Comparison of ENCODE assay signal across 27 mouse cellular contexts in genomic region chr8:45709098-45709497, GRCm38 (mm10).
"Had no signal": no experiment of that assay in that cellular context is flagged by ENCODE, and none has a peak within 500 bp of the region (broad histone marks: within the 10 kb centered on the region; RNA-seq: fewer than 3 reads in every experiment).

No protein-coding gene starts in this region.

- H3K9ac ChIP-seq: heart, embryonic 12.5 days; heart, embryonic 13.5 days; heart, embryonic 15.5 days; hindbrain, embryonic 12.5 days; hindbrain, embryonic 13.5 days; hindbrain, embryonic 14.5 days; hindbrain, embryonic 15.5 days; intestine, embryonic 15.5 days; kidney, embryonic 15.5 days had no signal

- ATAC-seq: hindbrain, embryonic 16.5 days; hindbrain, postnatal 0 days; inflammation-experienced regulatory T-cells, adult 6 months; intestine, embryonic 15.5 days; intestine, embryonic 16.5 days; intestine, postnatal 0 days had no signal

- H3K9me3 ChIP-seq: heart, embryonic 12.5 days; heart, embryonic 13.5 days; heart, embryonic 15.5 days; hindbrain, embryonic 10.5 days; hindbrain, embryonic 12.5 days; hindbrain, embryonic 13.5 days; hindbrain, embryonic 15.5 days; intestine, embryonic 15.5 days; kidney, embryonic 15.5 days had no signal

- H3K27me3 ChIP-seq: heart, embryonic 12.5 days; heart, embryonic 13.5 days; heart, embryonic 15.5 days; hindbrain, embryonic 12.5 days; hindbrain, embryonic 13.5 days; hindbrain, embryonic 15.5 days; intestine, embryonic 15.5 days; kidney, embryonic 15.5 days had no signal

- H3K4me1 ChIP-seq: hindbrain, embryonic 10.5 days; hindbrain, embryonic 12.5 days; intestine, embryonic 15.5 days had no signal

- H3K4me3 ChIP-seq: heart, embryonic 12.5 days; heart, embryonic 13.5 days; heart, embryonic 15.5 days; hindbrain, embryonic 10.5 days; hindbrain, embryonic 12.5 days; hindbrain, embryonic 13.5 days; hindbrain, embryonic 15.5 days; intestine, embryonic 15.5 days; kidney, embryonic 15.5 days; left cerebral cortex, adult 2 months had no signal

- H3K36me3 ChIP-seq: hindbrain, embryonic 10.5 days; hindbrain, embryonic 12.5 days; hindbrain, embryonic 13.5 days; hindbrain, embryonic 15.5 days; intestine, embryonic 15.5 days; kidney, embryonic 15.5 days had no signal

- H3K27ac ChIP-seq: heart, embryonic 15.5 days; hindbrain, embryonic 10.5 days; hindbrain, embryonic 12.5 days; hindbrain, embryonic 13.5 days; hindbrain, embryonic 14.5 days; hindbrain, embryonic 15.5 days; hindbrain, postnatal 0 days; intestine, embryonic 15.5 days; kidney, embryonic 15.5 days; kidney, postnatal 0 days; left cerebral cortex, adult 2 months had no signal

- DNase-seq: heart, postnatal 10 days; heart, postnatal 14 days; heart, postnatal 36 days; heart, postnatal 4 days; kidney, adult 11 months; kidney, adult 18-20 months; kidney, adult 8-10 months; layer of hippocampus, adult 9-11 months; layer of hippocampus, postnatal 36 days had no signal

- H3K4me2 ChIP-seq: heart, embryonic 11.5 days; heart, embryonic 12.5 days; heart, embryonic 13.5 days; heart, embryonic 15.5 days; hindbrain, embryonic 12.5 days; hindbrain, embryonic 13.5 days; hindbrain, embryonic 14.5 days; hindbrain, embryonic 15.5 days; intestine, embryonic 15.5 days; kidney, embryonic 15.5 days had no signal
